Mouse (Mus musculus): ENCODE measurements at regions not wholly inside any gene's neighbourhood (a gene's known extent, or its start where the extent isn't known, plus 50 kb on each side); places are given as distances from the start of the nearest gene placed in this dataset.

GRCm38 (mm10) chr2:117674877-117675276, 332.1 kb upstream of the Rasgrp1 start:
- H3K4me1 ChIP-seq (ENCODE audit: control insufficient read depth, insufficient read depth, low read length), result no peaks in the 10 kb centered on the region

DNA sequence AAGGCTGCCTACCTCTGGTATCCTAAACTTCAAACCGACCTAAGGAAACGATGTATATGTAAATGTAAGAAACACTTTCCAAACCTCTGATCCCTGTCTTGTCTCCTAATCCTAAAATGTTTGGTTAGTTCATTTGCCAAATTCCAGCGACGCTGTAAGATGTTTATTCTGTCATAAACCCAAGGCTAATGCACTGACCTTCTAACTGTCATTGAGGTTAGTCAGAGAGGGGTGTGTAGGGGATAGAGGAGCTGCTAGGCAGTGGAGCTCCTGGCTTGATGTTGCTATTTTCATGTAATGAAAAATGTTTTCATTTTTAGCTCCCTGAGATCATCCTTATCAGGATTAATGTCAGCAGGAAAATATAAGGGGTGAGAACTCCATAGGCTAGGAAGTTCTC, 335.8 kb upstream of the Rasgrp1 start:
- no peak overlapping the region for H3K4me3 ChIP-seq (ENCODE audit: insufficient read depth, low read length)
- no peak overlapping the region for H3K27ac ChIP-seq (ENCODE audit: insufficient read depth, low read depth, low read length)
- no peak for TF ChIP-seq POLR2A (IDR thresholded peaks at IDR 0.05; ENCODE audit: borderline replicate concordance, low read depth, low read length)
- no peak for TF ChIP-seq CTCF (IDR thresholded peaks at IDR 0.05; ENCODE audit: low read depth, low read length)
- H3K4me1 ChIP-seq (ENCODE audit: control insufficient read depth, insufficient read depth, low read length), result no peaks in the 10 kb centered on the region

More at GRCm38 (mm10) chr2:117674877-117675276, 332.1 kb upstream of the Rasgrp1 start:
- H3K4me3 ChIP-seq (ENCODE audit: insufficient read depth, low read length), result no peak overlapping the region
- TF ChIP-seq CTCF (IDR thresholded peaks at IDR 0.05; ENCODE audit: low read depth, low read length) (no peak), POLR2A (IDR thresholded peaks at IDR 0.05; ENCODE audit: borderline replicate concordance, low read depth, low read length) (no peak)
- no peak overlapping the region for H3K27ac ChIP-seq (ENCODE audit: insufficient read depth, low read depth, low read length)

DNA sequence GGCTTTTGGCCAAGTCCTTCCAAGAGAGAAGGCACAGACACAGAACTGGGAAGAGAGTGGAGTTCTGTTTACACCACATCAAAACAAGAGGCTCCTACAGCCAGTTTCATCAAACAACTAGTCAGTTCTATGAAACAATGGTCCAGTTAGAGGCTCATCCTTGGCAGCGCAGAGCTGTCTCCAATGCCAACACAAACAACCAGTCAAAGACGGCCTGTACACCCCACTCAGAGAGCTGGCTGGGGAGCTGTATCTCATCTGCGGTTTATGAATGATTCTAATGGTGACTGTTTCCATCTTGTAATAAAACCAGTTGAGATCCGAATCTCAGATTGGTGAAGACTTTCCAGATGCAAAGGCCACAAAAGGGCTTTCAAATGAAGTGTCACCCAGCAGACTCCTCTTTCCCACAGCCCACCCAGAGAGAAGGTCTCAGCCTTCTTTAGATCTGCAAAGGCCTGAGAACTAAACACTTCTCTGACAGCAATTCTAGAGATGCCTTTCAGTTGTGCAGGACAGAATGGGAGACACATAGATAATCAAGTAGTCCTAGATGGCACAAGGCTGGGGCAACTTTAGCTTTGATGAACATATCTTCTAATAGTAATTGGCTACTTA, 343.1 kb upstream of the Rasgrp1 start:
- TF ChIP-seq POLR2A (IDR thresholded peaks at IDR 0.05; ENCODE audit: borderline replicate concordance, low read depth, low read length) (no peak), CTCF (IDR thresholded peaks at IDR 0.05; ENCODE audit: low read depth, low read length) (no peak)
- Histone ChIP-seq H3K4me3 (ENCODE audit: insufficient read depth, low read length) (no peak overlapping the region), H3K4me1 (ENCODE audit: control insufficient read depth, insufficient read depth, low read length) (no peaks in the 10 kb centered on the region), H3K27ac (ENCODE audit: insufficient read depth, low read depth, low read length) (no peak overlapping the region)

GRCm38 (mm10) chr2:117693537-117693936, 350.7 kb upstream of the Rasgrp1 start:
- Histone ChIP-seq H3K27ac (ENCODE audit: insufficient read depth, low read depth, low read length) (no peak overlapping the region), H3K4me3 (ENCODE audit: insufficient read depth, low read length) (no peak overlapping the region), H3K4me1 (ENCODE audit: control insufficient read depth, insufficient read depth, low read length) (no peaks in the 10 kb centered on the region)
- TF ChIP-seq POLR2A (IDR thresholded peaks at IDR 0.05; ENCODE audit: borderline replicate concordance, low read depth, low read length) (no peak), CTCF (IDR thresholded peaks at IDR 0.05; ENCODE audit: low read depth, low read length) (no peak)

- Histone ChIP-seq H3K4me1 (ENCODE audit: control insufficient read depth, insufficient read depth, low read length) (no peaks in the 10 kb centered on the region), H3K4me3 (ENCODE audit: insufficient read depth, low read length) (no peak overlapping the region), H3K27ac (ENCODE audit: insufficient read depth, low read depth, low read length) (no peak overlapping the region)
- no peak for TF ChIP-seq POLR2A (IDR thresholded peaks at IDR 0.05; ENCODE audit: borderline replicate concordance, low read depth, low read length)
Measured at GRCm38 (mm10) chr2:117710173-117710813, 367.5 kb upstream of the Rasgrp1 start.

DNA sequence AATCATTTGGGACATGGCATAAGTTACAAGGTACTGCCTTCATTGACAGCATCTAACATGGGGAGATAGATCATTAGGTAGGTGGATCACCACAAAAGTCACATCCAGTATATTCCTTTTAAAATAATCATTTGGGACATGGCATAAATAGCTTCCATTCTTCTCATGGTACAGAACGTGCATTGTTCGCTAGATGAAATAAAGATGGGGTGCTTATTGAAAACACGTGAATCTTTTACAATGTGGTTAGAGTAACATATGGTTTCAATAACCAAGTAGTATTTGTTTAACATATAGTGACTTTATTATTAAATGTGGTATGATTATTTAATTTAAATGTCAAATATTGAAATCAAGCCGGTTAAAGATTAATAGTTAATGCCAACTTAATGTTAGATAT, 381.3 kb upstream of the Rasgrp1 start:
- Histone ChIP-seq H3K4me3 (ENCODE audit: insufficient read depth, low read length) (no peak overlapping the region), H3K27ac (ENCODE audit: insufficient read depth, low read depth, low read length) (no peak overlapping the region), H3K4me1 (ENCODE audit: control insufficient read depth, insufficient read depth, low read length) (no peaks in the 10 kb centered on the region)
- TF ChIP-seq CTCF (IDR thresholded peaks at IDR 0.05; ENCODE audit: low read depth, low read length) (no peak), POLR2A (IDR thresholded peaks at IDR 0.05; ENCODE audit: borderline replicate concordance, low read depth, low read length) (no peak)

GRCm38 (mm10) chr2:117731253-117731652, 380.4 kb upstream of the Thbs1 start:
- Histone ChIP-seq H3K27ac (ENCODE audit: insufficient read depth, low read depth, low read length) (no peak overlapping the region), H3K4me1 (ENCODE audit: control insufficient read depth, insufficient read depth, low read length) (no peaks in the 10 kb centered on the region), H3K4me3 (ENCODE audit: insufficient read depth, low read length) (no peak overlapping the region)
- no peak for TF ChIP-seq CTCF (IDR thresholded peaks at IDR 0.05; ENCODE audit: low read depth, low read length)
- no peak for TF ChIP-seq POLR2A (IDR thresholded peaks at IDR 0.05; ENCODE audit: borderline replicate concordance, low read depth, low read length)

- H3K4me1 ChIP-seq (ENCODE audit: control insufficient read depth, insufficient read depth, low read length), result no peaks in the 10 kb centered on the region
- H3K4me3 ChIP-seq (ENCODE audit: insufficient read depth, low read length), result no peak overlapping the region
- TF ChIP-seq POLR2A (IDR thresholded peaks at IDR 0.05; ENCODE audit: borderline replicate concordance, low read depth, low read length), result no peak
- no peak for TF ChIP-seq CTCF (IDR thresholded peaks at IDR 0.05; ENCODE audit: low read depth, low read length)
- no peak overlapping the region for H3K27ac ChIP-seq (ENCODE audit: insufficient read depth, low read depth, low read length)
Measured at GRCm38 (mm10) chr2:117742413-117742812, 369.3 kb upstream of the Thbs1 start.

DNA sequence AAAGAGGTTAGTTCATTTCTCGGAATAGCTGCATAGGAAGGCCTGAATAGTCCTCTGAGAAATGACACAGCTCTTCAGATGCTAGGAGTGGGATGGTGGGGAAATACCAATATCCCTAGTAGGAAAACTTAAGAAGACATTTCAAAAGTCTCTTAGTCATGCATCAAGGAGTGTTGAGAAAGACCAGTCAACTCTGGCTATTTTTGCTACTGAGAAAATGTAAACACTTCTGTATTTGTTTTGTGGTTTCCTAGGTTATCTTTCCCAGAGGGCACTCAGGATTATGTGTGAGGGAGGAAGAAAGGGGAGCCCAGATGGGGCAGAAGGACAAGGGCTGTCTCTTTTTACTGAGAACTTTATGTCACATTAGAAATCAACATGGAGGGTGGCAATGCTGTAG, 367.8 kb upstream of the Thbs1 start:
- no peak overlapping the region for H3K27ac ChIP-seq (ENCODE audit: insufficient read depth, low read depth, low read length)
- no peak overlapping the region for H3K4me3 ChIP-seq (ENCODE audit: insufficient read depth, low read length)
- H3K4me1 ChIP-seq (ENCODE audit: control insufficient read depth, insufficient read depth, low read length), result no peaks in the 10 kb centered on the region
- TF ChIP-seq CTCF (IDR thresholded peaks at IDR 0.05; ENCODE audit: low read depth, low read length) (no peak), POLR2A (IDR thresholded peaks at IDR 0.05; ENCODE audit: borderline replicate concordance, low read depth, low read length) (no peak)

DNA sequence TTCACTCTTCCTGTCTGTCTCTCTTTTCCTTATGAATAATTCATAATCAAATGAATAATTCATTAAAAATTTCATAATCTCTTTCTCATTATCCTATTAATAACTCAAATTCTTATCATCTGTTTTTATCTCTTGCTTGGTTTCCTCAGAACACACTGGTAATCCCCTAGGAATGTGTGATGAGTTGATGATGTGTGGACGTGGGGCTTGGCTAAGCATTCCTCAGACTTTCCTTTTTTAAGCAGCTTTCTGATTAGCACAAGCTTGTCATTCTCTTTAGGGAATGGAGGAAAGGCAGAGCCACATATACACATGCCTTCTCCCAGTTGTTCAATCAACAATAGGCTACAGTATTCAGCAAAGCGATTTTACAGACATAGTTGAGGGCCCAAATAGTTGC, 365.9 kb upstream of the Thbs1 start:
- Histone ChIP-seq H3K27ac (ENCODE audit: insufficient read depth, low read depth, low read length) (no peak overlapping the region), H3K4me1 (ENCODE audit: control insufficient read depth, insufficient read depth, low read length) (no peaks in the 10 kb centered on the region), H3K4me3 (ENCODE audit: insufficient read depth, low read length) (no peak overlapping the region)
- TF ChIP-seq POLR2A (IDR thresholded peaks at IDR 0.05; ENCODE audit: borderline replicate concordance, low read depth, low read length) (no peak), CTCF (IDR thresholded peaks at IDR 0.05; ENCODE audit: low read depth, low read length) (no peak)
